Mouse (Mus musculus): ENCODE measurements at regions not wholly inside any gene's neighbourhood (a gene's known extent, or its start where the extent isn't known, plus 50 kb on each side); places are given as distances from the start of the nearest gene placed in this dataset.

- Histone ChIP-seq H3K27ac (ENCODE audit: low read depth, low read length) (no peak overlapping the region), H3K4me2 (replicated peaks; ENCODE audit: low read depth, low read length) (no peak overlapping the region), H3K9me3 (ENCODE audit: control insufficient read depth, low read length) (no peaks in the 10 kb centered on the region), H3K4me3 (ENCODE audit: low read length) (no peak overlapping the region), H3K36me3 (ENCODE audit: control insufficient read depth, insufficient read depth, low read length) (no peaks in the 10 kb centered on the region), H3K4me1 (ENCODE audit: control insufficient read depth, insufficient read depth, low read length) (no peaks in the 10 kb centered on the region), H3K27me3 (ENCODE audit: control insufficient read depth, insufficient read depth, low read length) (no peaks in the 10 kb centered on the region), H3K9ac (ENCODE audit: low read depth, low read length) (no peak overlapping the region)
- ATAC-seq (ENCODE audit: low FRiP score, low TSS enrichment): no peak
- WGBS: 79% methylated on average over 1 of the region's 1 CpGs
These were observed 304.1 kb upstream of the Hs6st1 start for GRCm38 (mm10) chr1:35764068-35764467.

- Histone ChIP-seq H3K27me3 (ENCODE audit: control insufficient read depth, insufficient read depth, low read length) (no peaks in the 10 kb centered on the region), H3K9me3 (ENCODE audit: control insufficient read depth, low read length) (no peaks in the 10 kb centered on the region), H3K4me3 (ENCODE audit: low read length) (no peak overlapping the region), H3K9ac (ENCODE audit: low read depth, low read length) (no peak overlapping the region), H3K36me3 (ENCODE audit: control insufficient read depth, insufficient read depth, low read length) (no peaks in the 10 kb centered on the region), H3K4me2 (replicated peaks; ENCODE audit: low read depth, low read length) (no peak overlapping the region), H3K4me1 (ENCODE audit: control insufficient read depth, insufficient read depth, low read length) (no peaks in the 10 kb centered on the region), H3K27ac (ENCODE audit: low read depth, low read length) (no peak overlapping the region)
- ATAC-seq (ENCODE audit: low FRiP score, low TSS enrichment): no peak
- whole genome bisulfite sequencing: 91% methylated on average over 4 of the region's 4 CpGs
These were observed 302.5 kb upstream of the Hs6st1 start for GRCm38 (mm10) chr1:35765692-35766091.

GRCm38 (mm10) chr1:35766271-35766670 is 301.9 kb upstream of the Hs6st1 start:
- no peaks in the 10 kb centered on the region for H3K27me3 ChIP-seq (ENCODE audit: control insufficient read depth, insufficient read depth, low read length)
- no peaks in the 10 kb centered on the region for H3K4me1 ChIP-seq (ENCODE audit: control insufficient read depth, insufficient read depth, low read length)
- no peak overlapping the region for H3K9ac ChIP-seq (ENCODE audit: low read depth, low read length)
- no peak overlapping the region for H3K27ac ChIP-seq (ENCODE audit: low read depth, low read length)
- H3K4me3 ChIP-seq (ENCODE audit: low read length): no peak overlapping the region
- no peaks in the 10 kb centered on the region for H3K36me3 ChIP-seq (ENCODE audit: control insufficient read depth, insufficient read depth, low read length)
- no peak overlapping the region for H3K4me2 ChIP-seq (replicated peaks; ENCODE audit: low read depth, low read length)
- WGBS: 84% methylated on average over 5 of the region's 5 CpGs
- no peaks in the 10 kb centered on the region for H3K9me3 ChIP-seq (ENCODE audit: control insufficient read depth, low read length)
- no peak for ATAC-seq (ENCODE audit: low FRiP score, low TSS enrichment)

- H3K4me1 ChIP-seq (ENCODE audit: control insufficient read depth, insufficient read depth, low read length): no peaks in the 10 kb centered on the region
- no peak for ATAC-seq (ENCODE audit: low FRiP score, low TSS enrichment)
- 83% methylated on average over 6 of the region's 6 CpGs for WGBS
- no peak overlapping the region for H3K9ac ChIP-seq (ENCODE audit: low read depth, low read length)
- no peak overlapping the region for H3K4me2 ChIP-seq (replicated peaks; ENCODE audit: low read depth, low read length)
- H3K4me3 ChIP-seq (ENCODE audit: low read length): no peak overlapping the region
- no peak overlapping the region for H3K27ac ChIP-seq (ENCODE audit: low read depth, low read length)
- H3K27me3 ChIP-seq (ENCODE audit: control insufficient read depth, insufficient read depth, low read length): no peaks in the 10 kb centered on the region
- H3K9me3 ChIP-seq (ENCODE audit: control insufficient read depth, low read length): no peaks in the 10 kb centered on the region
- no peaks in the 10 kb centered on the region for H3K36me3 ChIP-seq (ENCODE audit: control insufficient read depth, insufficient read depth, low read length)
These were observed 295.6 kb upstream of the Hs6st1 start for GRCm38 (mm10) chr1:35772567-35772966.

GRCm38 (mm10) chr1:35774566-35774965 is 293.6 kb upstream of the Hs6st1 start:
- Histone ChIP-seq H3K9ac (ENCODE audit: low read depth, low read length) (no peak overlapping the region), H3K27me3 (ENCODE audit: control insufficient read depth, insufficient read depth, low read length) (no peaks in the 10 kb centered on the region), H3K4me3 (ENCODE audit: low read length) (no peak overlapping the region), H3K4me2 (replicated peaks; ENCODE audit: low read depth, low read length) (no peak overlapping the region), H3K36me3 (ENCODE audit: control insufficient read depth, insufficient read depth, low read length) (no peaks in the 10 kb centered on the region), H3K27ac (ENCODE audit: low read depth, low read length) (no peak overlapping the region), H3K4me1 (ENCODE audit: control insufficient read depth, insufficient read depth, low read length) (no peaks in the 10 kb centered on the region), H3K9me3 (ENCODE audit: control insufficient read depth, low read length) (no peaks in the 10 kb centered on the region)
- 95% methylated on average over 2 of the region's 2 CpGs for WGBS
- no peak for ATAC-seq (ENCODE audit: low FRiP score, low TSS enrichment)

GRCm38 (mm10) chr1:35782668-35783067 is 285.5 kb upstream of the Hs6st1 start:
- H3K36me3 ChIP-seq (ENCODE audit: control insufficient read depth, insufficient read depth, low read length): no peaks in the 10 kb centered on the region
- WGBS: 87% methylated on average over 2 of the region's 2 CpGs
- no peak for ATAC-seq (ENCODE audit: low FRiP score, low TSS enrichment)
- H3K9ac ChIP-seq (ENCODE audit: low read depth, low read length): no peak overlapping the region
- H3K27me3 ChIP-seq (ENCODE audit: control insufficient read depth, insufficient read depth, low read length): no peaks in the 10 kb centered on the region
- H3K4me1 ChIP-seq (ENCODE audit: control insufficient read depth, insufficient read depth, low read length): no peaks in the 10 kb centered on the region
- H3K27ac ChIP-seq (ENCODE audit: low read depth, low read length): no peak overlapping the region
- H3K9me3 ChIP-seq (ENCODE audit: control insufficient read depth, low read length): no peaks in the 10 kb centered on the region
- H3K4me2 ChIP-seq (replicated peaks; ENCODE audit: low read depth, low read length): no peak overlapping the region
- H3K4me3 ChIP-seq (ENCODE audit: low read length): no peak overlapping the region

GRCm38 (mm10) chr1:35783427-35783826 is 284.8 kb upstream of the Hs6st1 start:
- no peaks in the 10 kb centered on the region for H3K4me1 ChIP-seq (ENCODE audit: control insufficient read depth, insufficient read depth, low read length)
- H3K36me3 ChIP-seq (ENCODE audit: control insufficient read depth, insufficient read depth, low read length): no peaks in the 10 kb centered on the region
- no peak overlapping the region for H3K4me3 ChIP-seq (ENCODE audit: low read length)
- H3K4me2 ChIP-seq (replicated peaks; ENCODE audit: low read depth, low read length): no peak overlapping the region
- no peaks in the 10 kb centered on the region for H3K9me3 ChIP-seq (ENCODE audit: control insufficient read depth, low read length)
- no peaks in the 10 kb centered on the region for H3K27me3 ChIP-seq (ENCODE audit: control insufficient read depth, insufficient read depth, low read length)
- ATAC-seq (ENCODE audit: low FRiP score, low TSS enrichment): no peak
- no peak overlapping the region for H3K27ac ChIP-seq (ENCODE audit: low read depth, low read length)
- WGBS: 53% methylated on average over 6 of the region's 6 CpGs
- H3K9ac ChIP-seq (ENCODE audit: low read depth, low read length): no peak overlapping the region

- Histone ChIP-seq H3K36me3 (ENCODE audit: control insufficient read depth, insufficient read depth, low read length) (no peaks in the 10 kb centered on the region), H3K4me1 (ENCODE audit: control insufficient read depth, insufficient read depth, low read length) (no peaks in the 10 kb centered on the region), H3K27ac (ENCODE audit: low read depth, low read length) (no peak overlapping the region), H3K9me3 (ENCODE audit: control insufficient read depth, low read length) (no peaks in the 10 kb centered on the region), H3K4me3 (ENCODE audit: low read length) (no peak overlapping the region), H3K27me3 (ENCODE audit: control insufficient read depth, insufficient read depth, low read length) (no peaks in the 10 kb centered on the region), H3K4me2 (replicated peaks; ENCODE audit: low read depth, low read length) (no peak overlapping the region), H3K9ac (ENCODE audit: low read depth, low read length) (no peak overlapping the region)
- ATAC-seq (ENCODE audit: low FRiP score, low TSS enrichment): no peak
- 93% methylated on average over 4 of the region's 4 CpGs for WGBS
These were observed 282.0 kb upstream of the Hs6st1 start for GRCm38 (mm10) chr1:35786241-35786640.

GRCm38 (mm10) chr1:35786668-35787213 is 281.5 kb upstream of the Hs6st1 start:
- H3K9ac ChIP-seq (ENCODE audit: low read depth, low read length): no peak overlapping the region
- no peak overlapping the region for H3K4me3 ChIP-seq (ENCODE audit: low read length)
- no peaks in the 10 kb centered on the region for H3K4me1 ChIP-seq (ENCODE audit: control insufficient read depth, insufficient read depth, low read length)
- no peak for ATAC-seq (ENCODE audit: low FRiP score, low TSS enrichment)
- 69% methylated on average over 8 of the region's 8 CpGs for WGBS
- H3K27ac ChIP-seq (ENCODE audit: low read depth, low read length): no peak overlapping the region
- no peaks in the 10 kb centered on the region for H3K36me3 ChIP-seq (ENCODE audit: control insufficient read depth, insufficient read depth, low read length)
- H3K9me3 ChIP-seq (ENCODE audit: control insufficient read depth, low read length): no peaks in the 10 kb centered on the region
- no peak overlapping the region for H3K4me2 ChIP-seq (replicated peaks; ENCODE audit: low read depth, low read length)
- H3K27me3 ChIP-seq (ENCODE audit: control insufficient read depth, insufficient read depth, low read length): no peaks in the 10 kb centered on the region

Data from kidney, embryonic 14.5 days (tissue).